Mouse (Mus musculus) forebrain, embryonic 14.5 days (tissue): ENCODE measurements around the gene Ablim2. TPM values are rescaled to one million over a fixed set of nuclear protein-coding genes. Genes with fewer than 3 reads are reported as not detected.

Experiments used
- ATAC-seq: fragments of 200-750 bp; cut with Nextera tagmentation; 2 replicates; pipeline ENCODE4 v1.8.0; 2017; ENCODE audit warnings: mild to moderate bottlenecking, moderate library complexity
- DNase-seq: peaks from one replicate; pipeline ENCODE4 v3.0.0-alpha.2; 2015; ENCODE audit warnings: low spot score
- H3K27ac ChIP-seq: fragments of 300-500 bp; sonication (generic); 2 replicates; pipeline ENCODE4 v1.5.1; 2014; ENCODE audit warnings: low read depth, mild to moderate bottlenecking, control low read depth, low read length, moderate library complexity
- H3K27me3 ChIP-seq: fragments of 300-500 bp; sonication (generic); replicated peaks from 2 replicates; pipeline ENCODE4 v1.6.1; 2014; ENCODE audit warnings: low read length, control low read depth, mixed read lengths; ENCODE audit not compliant: control insufficient read depth, insufficient read depth
- H3K36me3 ChIP-seq: fragments of 300-500 bp; sonication (generic); 2 replicates; pipeline ENCODE4 v1.6.1; 2014; ENCODE audit warnings: low read length, control low read depth; ENCODE audit not compliant: control insufficient read depth, insufficient read depth
- H3K4me1 ChIP-seq: fragments of 300-500 bp; sonication (generic); 2 replicates; pipeline ENCODE4 v1.6.1; 2014; ENCODE audit warnings: antibody characterized with exemption, low read length, control low read depth; ENCODE audit not compliant: control insufficient read depth, insufficient read depth
- H3K4me2 ChIP-seq: fragments of 300-500 bp; sonication (generic); 2 replicates; pipeline ENCODE4 v1.6.1; 2014; ENCODE audit warnings: mild to moderate bottlenecking, control low read depth, low read length
- H3K4me3 ChIP-seq: fragments of 300-500 bp; sonication (generic); 2 replicates; pipeline ENCODE4 v1.5.1; 2014; ENCODE audit warnings: low read depth, low read length, control low read depth
- H3K9ac ChIP-seq: fragments of 300-500 bp; sonication (generic); 2 replicates; pipeline ENCODE4 v1.6.1; 2014; ENCODE audit warnings: mild to moderate bottlenecking, low read length, control low read depth, moderate library complexity
- H3K9me3 ChIP-seq: fragments of 300-500 bp; sonication (generic); replicated peaks from 2 replicates; pipeline ENCODE4 v1.6.1; 2016; ENCODE audit warnings: low read length, control low read depth, mixed read lengths; ENCODE audit not compliant: control insufficient read depth
- WGBS: fragments of 180-500 bp; shearing (Covaris S2); extraction: QIAGEN DNeasy Blood & Tissue Kit; methylation state at CpG from one replicate; pipeline ENCODE4 v1.1.7; 2014; 5-methylcytosine and 5-hydroxymethylcytosine counted together
- polyA plus RNA-seq: library from polyadenylated mRNA; unstranded; fragments of >200 nt; fragmentation: Nextera tagmentation; extraction: Ambion mirVana; gene quantifications from 2 replicates; pipeline ENCODE4 v1.2.1, GENCODE M21; 2014

Ablim2 gene
- polyA plus RNA-seq, 1 experiment from 2014 or later: 4.7 TPM

DNA sequence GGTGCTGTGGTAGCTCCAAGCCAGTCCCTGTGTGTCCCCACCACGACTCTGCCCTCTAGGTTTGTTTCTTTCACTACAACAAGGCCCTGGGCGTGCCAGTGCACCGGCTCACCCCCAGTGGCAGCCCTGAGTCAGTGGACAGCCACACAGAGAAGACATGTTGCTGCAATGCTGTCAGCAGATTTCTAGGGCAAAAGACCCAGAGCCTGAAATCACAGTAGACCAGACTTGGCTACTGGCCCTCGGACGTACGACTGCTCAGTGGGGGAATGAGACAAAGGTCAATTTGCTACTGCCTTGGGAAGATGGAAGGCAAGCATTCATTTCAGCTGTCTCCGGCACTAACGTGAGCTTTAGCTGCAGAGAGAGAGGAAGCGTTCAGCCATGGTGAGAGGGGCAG, 124.7 kb downstream of the Ablim2 start:
- no peak overlapping the region for H3K4me3 ChIP-seq
- H3K9me3 ChIP-seq: no peaks in the 10 kb centered on the region
- DNase-seq (no peak), ATAC-seq (no peak)
- H3K36me3 ChIP-seq: no peaks in the 10 kb centered on the region
- H3K9ac ChIP-seq: no peak overlapping the region
- peaks cover 7% of the 10 kb centered on the region for H3K4me1 ChIP-seq
- no peak overlapping the region for H3K4me2 ChIP-seq
- no peak overlapping the region for H3K27ac ChIP-seq
- WGBS: 63% methylated on average over 9 of the region's 9 CpGs
- H3K27me3 ChIP-seq: no peaks in the 10 kb centered on the region

DNA sequence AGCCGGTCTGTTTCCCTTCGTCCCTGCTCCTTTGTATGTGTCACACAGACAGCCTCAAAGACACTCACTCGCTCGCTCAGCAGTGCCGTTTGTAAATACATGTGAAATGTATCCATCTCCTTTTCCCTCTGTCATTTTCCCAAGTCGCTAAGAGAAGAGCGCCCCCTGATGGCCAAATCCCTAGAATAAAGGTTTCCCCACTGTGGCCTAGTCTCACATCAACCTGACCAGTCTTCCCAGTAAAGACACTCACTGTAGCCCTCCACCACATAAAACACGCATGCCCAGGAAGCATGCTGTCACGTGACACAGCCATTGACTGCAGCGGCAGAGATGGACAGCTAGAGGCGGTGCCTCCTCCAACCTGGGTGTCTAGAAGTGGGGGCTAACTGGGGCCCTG, 126.6 kb downstream of the Ablim2 start:
- 36% methylated on average over 11 of the region's 11 CpGs for WGBS
- no peaks in the 10 kb centered on the region for H3K36me3 ChIP-seq
- DNase-seq: peak; percentile 52
- no peak overlapping the region for H3K4me2 ChIP-seq
- no peak overlapping the region for H3K4me3 ChIP-seq
- no peaks in the 10 kb centered on the region for H3K9me3 ChIP-seq
- no peak overlapping the region for H3K9ac ChIP-seq
- H3K27ac ChIP-seq: no peak overlapping the region
- no peak for ATAC-seq
- no peaks in the 10 kb centered on the region for H3K27me3 ChIP-seq
- H3K4me1 ChIP-seq: peaks cover 3% of the 10 kb centered on the region; the same call in 1 of the 2 replicates

DNA sequence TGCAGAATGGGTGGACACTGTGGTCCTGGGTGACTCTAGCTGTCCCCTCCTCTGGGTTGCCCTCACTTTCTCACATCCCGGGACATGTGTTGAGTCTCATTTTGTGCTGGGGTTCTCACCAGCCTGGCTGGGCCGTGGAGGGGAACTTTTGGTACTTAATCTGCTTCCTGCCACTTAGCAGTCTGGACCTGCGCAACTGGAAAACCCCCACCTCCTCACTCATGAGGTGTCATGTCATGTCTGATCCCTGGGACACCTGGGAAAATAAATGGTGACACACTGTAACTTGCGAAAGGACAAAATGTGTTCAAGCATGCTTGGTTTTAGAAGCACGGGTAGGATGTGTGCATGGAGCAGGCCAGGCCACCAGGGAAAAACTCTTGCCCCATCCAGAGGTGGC, 127.0 kb downstream of the Ablim2 start:
- Histone ChIP-seq H3K27ac (no peak overlapping the region), H3K36me3 (no peaks in the 10 kb centered on the region), H3K4me3 (no peak overlapping the region), H3K9ac (no peak overlapping the region), H3K4me2 (no peak overlapping the region), H3K9me3 (no peaks in the 10 kb centered on the region), H3K27me3 (no peaks in the 10 kb centered on the region), H3K4me1 (peaks cover 3% of the 10 kb centered on the region; the same call in 1 of the 2 replicates)
- DNase-seq: no peak
- no peak for ATAC-seq
- whole genome bisulfite sequencing: 93% methylated on average over 5 of the region's 5 CpGs

DNA sequence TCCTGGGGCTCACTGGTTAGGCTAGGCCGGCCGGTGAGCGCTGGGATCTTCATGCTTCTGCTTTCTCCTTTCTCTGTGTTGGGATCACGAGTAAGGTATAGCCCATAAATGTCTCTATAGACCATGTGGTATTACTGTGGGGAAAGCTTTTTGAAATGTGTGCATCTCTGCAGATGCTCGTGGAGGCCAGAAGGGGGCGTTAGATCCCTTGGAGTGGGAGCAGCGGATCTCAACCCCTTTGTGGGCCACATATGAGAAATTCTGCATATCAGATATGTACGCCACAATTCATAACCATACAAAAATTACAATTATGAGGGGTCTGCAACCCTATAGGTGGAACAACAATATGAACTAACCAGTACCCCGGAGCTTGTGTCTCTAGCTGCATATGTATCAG, 131.3 kb downstream of the Ablim2 start:
- DNase-seq (peak; percentile 37), ATAC-seq (no peak)
- Histone ChIP-seq H3K4me1 (no peaks in the 10 kb centered on the region), H3K4me2 (no peak overlapping the region), H3K36me3 (no peaks in the 10 kb centered on the region), H3K9me3 (no peaks in the 10 kb centered on the region), H3K27ac (no peak overlapping the region), H3K4me3 (no peak overlapping the region), H3K9ac (no peak overlapping the region), H3K27me3 (no peaks in the 10 kb centered on the region; the same call in 1 of the 2 replicates)
- 56% methylated on average over 9 of the region's 9 CpGs for WGBS

DNA sequence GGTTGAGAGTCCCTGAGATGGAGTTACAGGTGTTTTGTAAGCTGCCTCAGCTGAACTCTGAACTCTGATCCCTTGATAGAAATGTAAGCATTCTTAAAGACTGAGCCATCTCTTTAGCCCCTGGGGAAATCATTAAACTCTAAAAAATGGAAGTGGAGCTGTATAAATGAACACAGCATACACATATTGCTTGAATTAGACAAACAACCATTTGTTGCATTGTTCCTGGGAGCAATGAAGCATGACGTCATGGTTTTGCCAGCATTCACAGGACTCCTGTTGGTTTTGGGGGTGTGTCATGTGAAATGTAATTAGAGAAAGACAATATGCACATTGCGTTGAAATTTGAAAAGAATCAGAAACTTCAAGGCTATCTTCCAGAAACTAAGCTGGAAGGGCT, 132.0 kb downstream of the Ablim2 start:
- ATAC-seq (no peak), DNase-seq (peak; percentile 25)
- Histone ChIP-seq H3K4me1 (peaks cover 4% of the 10 kb centered on the region; the same call in 1 of the 2 replicates), H3K27ac (no peak overlapping the region), H3K4me3 (no peak overlapping the region), H3K4me2 (no peak overlapping the region), H3K36me3 (no peaks in the 10 kb centered on the region), H3K9me3 (no peaks in the 10 kb centered on the region), H3K27me3 (no peaks in the 10 kb centered on the region; the same call in 1 of the 2 replicates), H3K9ac (no peak overlapping the region)
- 3% methylated on average over 2 of the region's 2 CpGs for WGBS

DNA sequence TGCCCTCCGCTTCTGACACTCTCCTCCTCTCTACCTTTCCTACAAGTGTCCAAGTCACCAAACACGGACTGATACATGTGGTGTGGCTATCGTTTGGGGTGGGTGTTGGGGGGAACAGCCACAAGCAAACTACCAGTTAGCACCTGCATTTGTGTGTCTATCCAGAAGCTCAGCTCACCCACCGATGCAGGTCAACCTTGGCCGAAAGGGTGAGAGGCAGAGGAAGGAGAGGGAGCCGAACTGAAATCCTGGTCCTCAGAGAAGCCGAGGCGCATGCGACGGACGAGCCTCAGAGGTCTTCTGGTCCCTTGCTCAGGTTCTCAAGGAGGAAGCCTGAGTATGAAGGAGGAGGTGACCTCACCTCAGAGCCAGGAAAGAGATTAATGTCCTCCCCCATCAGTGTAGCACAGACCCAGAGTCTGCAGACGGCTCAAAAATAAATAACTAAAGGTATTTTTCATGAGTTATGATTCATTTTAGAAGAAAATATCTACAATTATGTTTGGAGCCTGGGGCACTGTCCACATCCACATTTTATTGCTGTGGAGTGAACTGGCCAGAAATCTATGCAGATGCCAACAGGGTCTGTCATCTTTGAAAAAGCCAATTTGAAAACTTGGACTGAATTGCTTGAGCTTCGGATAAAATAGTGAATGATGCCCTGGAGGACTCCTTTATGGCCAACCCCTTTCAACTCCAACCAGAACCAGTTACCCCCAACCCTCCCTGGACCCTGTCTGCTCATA, 133.5 kb downstream of the Ablim2 start:
- H3K9ac ChIP-seq: no peak overlapping the region
- no peak overlapping the region for H3K4me2 ChIP-seq
- no peaks in the 10 kb centered on the region for H3K36me3 ChIP-seq
- H3K27me3 ChIP-seq: no peaks in the 10 kb centered on the region; the same call in 1 of the 2 replicates
- no peak overlapping the region for H3K4me3 ChIP-seq
- no peaks in the 10 kb centered on the region for H3K9me3 ChIP-seq
- peaks cover 14% of the 10 kb centered on the region for H3K4me1 ChIP-seq
- 94% methylated on average over 13 of the region's 13 CpGs for WGBS
- DNase-seq (no peak), ATAC-seq (no peak)
- no peak overlapping the region for H3K27ac ChIP-seq

DNA sequence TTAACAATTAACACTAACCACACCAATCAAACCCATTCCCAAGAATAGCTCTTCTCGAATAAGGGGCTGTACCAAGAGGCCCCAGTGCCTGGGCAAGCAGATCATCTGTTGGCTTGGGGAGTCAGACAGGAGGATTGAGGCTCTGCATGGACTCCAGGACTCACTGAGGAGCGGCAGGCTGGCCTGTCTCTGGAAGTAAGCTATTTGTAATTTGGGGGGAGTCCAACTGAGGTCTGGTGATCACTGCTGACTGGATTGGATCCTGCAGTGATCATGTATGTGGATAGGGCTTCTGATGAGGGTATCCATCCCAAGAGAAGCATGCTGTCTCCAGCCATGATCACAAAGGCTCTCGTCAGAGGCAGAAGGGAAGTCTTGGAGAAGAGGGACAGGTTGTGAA, 134.7 kb downstream of the Ablim2 start:
- ATAC-seq (no peak), DNase-seq (no peak)
- Histone ChIP-seq H3K9me3 (no peaks in the 10 kb centered on the region), H3K4me2 (no peak overlapping the region), H3K4me1 (peaks cover 26% of the 10 kb centered on the region), H3K27ac (no peak overlapping the region), H3K36me3 (no peaks in the 10 kb centered on the region), H3K4me3 (no peak overlapping the region), H3K27me3 (no peaks in the 10 kb centered on the region; the same call in 1 of the 2 replicates), H3K9ac (no peak overlapping the region)
- 85% methylated on average over 3 of the region's 3 CpGs for WGBS

DNA sequence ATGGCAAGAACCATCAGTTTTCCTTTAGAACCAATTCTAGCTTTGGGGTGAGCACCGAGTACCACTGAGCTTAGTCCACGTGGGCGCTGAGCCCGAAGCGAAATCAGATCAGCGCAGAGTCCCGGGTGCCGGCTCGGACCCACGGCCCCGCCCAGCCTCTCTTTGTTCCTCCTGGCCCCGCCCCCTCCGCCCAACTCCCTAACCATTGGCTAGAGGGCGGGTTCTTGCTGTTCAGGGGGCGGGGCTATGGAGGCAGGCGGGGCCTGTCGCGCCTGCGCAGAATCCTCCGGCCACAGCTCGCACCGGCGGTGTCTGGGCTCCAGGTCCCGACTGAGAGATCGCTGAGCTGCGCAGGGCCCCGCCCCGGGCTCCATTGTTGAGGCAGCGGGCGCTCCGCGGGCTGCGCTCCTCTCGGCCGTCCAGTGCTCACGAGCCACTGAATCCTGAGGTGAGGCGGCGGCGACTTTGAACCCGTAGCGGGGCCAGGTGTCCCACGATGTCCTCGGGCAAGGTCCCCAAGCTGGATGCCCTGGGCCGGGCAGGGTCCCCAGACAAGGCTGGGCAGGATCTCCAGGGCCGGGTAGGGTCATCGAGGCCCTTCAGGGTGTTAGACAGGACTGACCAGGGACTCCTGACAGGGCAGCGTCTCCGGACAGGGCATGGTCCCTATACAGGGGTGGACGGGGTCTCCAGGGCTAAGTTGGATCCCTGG, 135.6 kb downstream of the Ablim2 start, which contains the start of gene Afap1:
TSS of gene Afap1 (plus strand) at position 227 of the 712 bp plus-strand sequence.
- ATAC-seq (peak; percentile 94), DNase-seq (peak; percentile 99)
- Histone ChIP-seq H3K4me2 (peak within 1 kb of the TSS; percentile 83), H3K4me3 (peak within 1 kb of the TSS; percentile 86), H3K9me3 (no peaks in the 10 kb centered on the region), H3K27me3 (no peaks in the 10 kb centered on the region; the same call in 1 of the 2 replicates), H3K27ac (peak within 1 kb of the TSS; percentile 53; the same call in 1 of the 2 replicates), H3K36me3 (no peaks in the 10 kb centered on the region), H3K4me1 (peaks cover 27% of the 10 kb centered on the region), H3K9ac (peak within 1 kb of the TSS; percentile 98)
- under 1% methylated on average over 49 of the region's 49 CpGs for WGBS
